ENCODE assay signal across 26 mouse cellular contexts in the genomic region with DNA sequence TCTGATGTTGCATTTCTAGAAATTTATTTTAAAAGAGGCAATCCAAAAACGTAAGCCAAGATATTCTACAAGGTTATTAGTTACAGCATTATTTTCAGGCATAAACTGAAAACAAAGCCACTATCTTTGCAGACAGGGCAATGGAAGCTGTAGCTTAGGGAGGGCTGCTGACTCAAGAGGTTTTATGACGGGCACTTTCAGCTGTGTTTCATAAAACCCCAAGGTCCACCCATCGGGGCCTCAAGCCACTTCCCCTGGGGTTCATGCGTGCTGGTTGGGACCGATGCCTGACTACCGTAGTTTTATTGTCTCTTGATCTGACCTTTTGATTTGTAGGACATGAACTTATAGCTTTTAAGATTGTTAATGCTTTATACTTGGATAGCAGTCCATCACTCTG. TPM values are rescaled to one million over a fixed set of nuclear protein-coding genes. Genes with fewer than 3 reads are reported as not detected.
DNase-seq lines count a peak whose midpoint lies in the region; ATAC-seq lines count a peak whose summit lies in the region.
"Had no signal": no experiment of that assay in that cellular context is flagged by ENCODE, and none has a peak within 500 bp of the region (broad histone marks: within the 10 kb centered on the region; RNA-seq: fewer than 3 reads in every experiment).

No protein-coding gene starts in this region.

- H3K4me1 ChIP-seq in intestine, embryonic 16.5 days (ENCODE audit: control insufficient read depth, insufficient read depth, low read length) = no peaks in the 10 kb centered on the region
- H3K4me1 ChIP-seq: embryonic facial prominence, embryonic 13.5 days had no signal

- no peak overlapping the region for H3K4me3 ChIP-seq in intestine, embryonic 16.5 days (ENCODE audit: low read length)
- H3K4me3 ChIP-seq: embryonic facial prominence, embryonic 10.5 days; embryonic facial prominence, embryonic 13.5 days; erythroblast, embryonic 14.5 days; forebrain, embryonic 12.5 days; forebrain, embryonic 15.5 days; hindbrain, embryonic 10.5 days; hindbrain, embryonic 13.5 days had no signal

- H3K27ac ChIP-seq in intestine, embryonic 16.5 days (ENCODE audit: low read length) = no peak overlapping the region
- H3K27ac ChIP-seq: embryonic facial prominence, embryonic 10.5 days; embryonic facial prominence, embryonic 13.5 days; forebrain, embryonic 12.5 days; forebrain, embryonic 15.5 days; hindbrain, embryonic 10.5 days; hindbrain, embryonic 13.5 days; hindbrain, postnatal 0 days had no signal

- 49% methylated on average over 6 of the region's 6 CpGs for WGBS in intestine, embryonic 16.5 days

- ATAC-seq in common myeloid progenitor, adult 5-6 weeks (replicated peaks; ENCODE audit: low read depth, poor library complexity, severe bottlenecking) = peak; percentile 47; the same call in 1 of the 2 replicates
- ATAC-seq in intestine, embryonic 16.5 days = peak; percentile 68
- ATAC-seq in megakaryocyte, adult 5-6 weeks (ENCODE audit: poor library complexity, severe bottlenecking) = peak; percentile 76
- ATAC-seq: CD4-positive, CD25-positive, alpha-beta regulatory T cell, adult 4 months; forebrain, embryonic 15.5 days; hindbrain, postnatal 0 days; inflammation-experienced regulatory T-cells, adult 6 months had no signal

- H3K27me3 ChIP-seq in intestine, embryonic 16.5 days (replicated peaks; ENCODE audit: control insufficient read depth, insufficient read depth, low read length) = no peaks in the 10 kb centered on the region
- H3K27me3 ChIP-seq: forebrain, embryonic 15.5 days had no signal

- no peaks in the 10 kb centered on the region for H3K36me3 ChIP-seq in intestine, embryonic 16.5 days (ENCODE audit: control insufficient read depth, insufficient read depth, low read length)
- H3K36me3 ChIP-seq: embryonic facial prominence, embryonic 10.5 days; embryonic facial prominence, embryonic 13.5 days; forebrain, embryonic 12.5 days; forebrain, embryonic 15.5 days; hindbrain, embryonic 10.5 days; hindbrain, embryonic 13.5 days had no signal

- H3K9me3 ChIP-seq in intestine, embryonic 16.5 days (ENCODE audit: control insufficient read depth, low read length) = no peaks in the 10 kb centered on the region
- H3K9me3 ChIP-seq: embryonic facial prominence, embryonic 13.5 days; forebrain, embryonic 12.5 days; forebrain, embryonic 15.5 days; hindbrain, embryonic 13.5 days had no signal

- no peak overlapping the region for H3K9ac ChIP-seq in intestine, embryonic 16.5 days (ENCODE audit: low read depth, low read length)
- H3K9ac ChIP-seq: embryonic facial prominence, embryonic 13.5 days; forebrain, embryonic 12.5 days; forebrain, embryonic 15.5 days; hindbrain, embryonic 13.5 days had no signal

- H3K4me2 ChIP-seq in intestine, embryonic 16.5 days (ENCODE audit: low read depth, low read length) = no peak overlapping the region
- H3K4me2 ChIP-seq: embryonic facial prominence, embryonic 13.5 days; forebrain, embryonic 12.5 days; forebrain, embryonic 15.5 days; heart, embryonic 11.5 days; hindbrain, embryonic 13.5 days had no signal

- DNase-seq in adrenal gland, postnatal 36 days = no peak
- no peak for DNase-seq in cerebellum, postnatal 14 days
- DNase-seq in embryo, embryonic 11 days = no peak
- DNase-seq: adrenal gland, adult 2 months; adrenal gland, postnatal 14 days; cerebellum, adult 11-12 months; cerebellum, adult 8-10 months; cerebellum, postnatal 10 days; gastrocnemius, postnatal 25 days; heart, adult 11 months; heart, postnatal 36 days; kidney, adult 18-20 months had no signal

RNA-seq across cellular contexts. Expression of a gene that starts 26.2 kb away (rescaled TPM):
- 42.8 and 54.6 TPM in 2 replicates for total RNA-seq in common myeloid progenitor, adult 5-6 weeks (2017)
- 34.2 and 58.2 TPM in 2 replicates for polyA plus RNA-seq in intestine, embryonic 16.5 days (2015; fragmentation: Nextera tagmentation; extraction: Ambion mirVana)
- total RNA-seq in megakaryocyte, adult 5-6 weeks (2015) = 131 and 141 TPM in 2 replicates
- 98.7 and 122 TPM in 2 replicates for total RNA-seq in megakaryocyte, adult 5-6 weeks (2017)
- total RNA-seq in adrenal gland, postnatal 36 days (2021) = 100 to 1,000 TPM; 145 to 149 TPM
